Mouse (Mus musculus) activated CD4-positive, CD25-positive, alpha-beta regulatory T cell, adult 4 months (primary cell): Measurements from ENCODE around the gene B230217C12Rik. TPM values are rescaled to one million over a fixed set of nuclear protein-coding genes. Genes with fewer than 3 reads are reported as not detected.
"Not testable (repeated sequence)": the region's sequence is repeated elsewhere in the genome, so short reads cannot be mapped to it uniquely, and the experiment has no call there.

ENCODE experiments used
- ATAC-seq: one replicate; pipeline ENCODE4 v1.8.0; 2017
- polyA plus RNA-seq, 2 experiments: library from polyadenylated mRNA; unstranded; fragments of 100-300 nt; shearing (Covaris generic); gene quantifications; one replicate each; pipeline ENCODE4 v1.2.1; 2017

B230217C12Rik gene
- polyA plus RNA-seq, 2 experiments from 2014 or later, result 1.6 to 1.7 TPM

- ATAC-seq, result not testable (repeated sequence)
Measured at GRCm38 (mm10) chr11:97872378-97872777, 31.8 kb downstream of the B230217C12Rik start.

- ATAC-seq, result no peak
Measured at GRCm38 (mm10) chr11:97874396-97874795, 33.8 kb downstream of the B230217C12Rik start.

- ATAC-seq, result no peak
Measured at GRCm38 (mm10) chr11:97877341-97877740, 36.8 kb downstream of the B230217C12Rik start.

- ATAC-seq, result no peak
Measured at GRCm38 (mm10) chr11:97880362-97880761, 39.8 kb downstream of the B230217C12Rik start.

- ATAC-seq, result peak; percentile 53
Measured at GRCm38 (mm10) chr11:97883542-97883917, 43.0 kb downstream of the B230217C12Rik start.

- peak; percentile 86 for ATAC-seq
Measured at GRCm38 (mm10) chr11:97883918-97884600, 43.5 kb downstream of the B230217C12Rik start, which contains the start of gene Fbxo47. Gene Fbxo47 (minus strand): TSS chr11:97884154.

- ATAC-seq, result no peak
Measured at GRCm38 (mm10) chr11:97884601-97885185, 44.1 kb downstream of the B230217C12Rik start.

GRCm38 (mm10) chr11:97885296-97885915 is 44.8 kb downstream of the B230217C12Rik start:
- no peak for ATAC-seq

- ATAC-seq, result no peak
Measured at GRCm38 (mm10) chr11:97891821-97892220, 51.2 kb downstream of the B230217C12Rik start.

Other genes with a start within 250 kb of the B230217C12Rik start
- gene Epop, start 211.1 kb upstream of the B230217C12Rik start, polyA plus RNA-seq, result under 1 TPM; 0.40 to 0.61 TPM
- 10 to 100 TPM; 13.9 to 15.2 TPM for gene Mllt6, start 177.4 kb upstream of the B230217C12Rik start, polyA plus RNA-seq
- 10 to 100 TPM; 91.3 to 99.5 TPM for gene Cisd3, start 155.0 kb upstream of the B230217C12Rik start, polyA plus RNA-seq
- 1 to 10 TPM; 3.1 to 4.7 TPM for gene Pcgf2, start 140.3 kb upstream of the B230217C12Rik start, polyA plus RNA-seq
- 100 to 1,000 TPM; 422 to 486 TPM for gene Psmb3, start 137.4 kb upstream of the B230217C12Rik start, polyA plus RNA-seq
- 1 to 10 TPM; 2.0 to 2.3 TPM for gene Pip4k2b, start 96.1 kb upstream of the B230217C12Rik start, polyA plus RNA-seq
- 10 to 100 TPM; 21.3 to 22.8 TPM for gene Cwc25, start 74.2 kb upstream of the B230217C12Rik start, polyA plus RNA-seq
- under 1 TPM in 1 of 2 experiments, not detected in 1; 0.74 TPM for gene 1700001P01Rik, start 64.9 kb upstream of the B230217C12Rik start, polyA plus RNA-seq
- 1,000 to 10,000 TPM; 1,077 to 1,095 TPM for gene Rpl23, start 58.3 kb upstream of the B230217C12Rik start, polyA plus RNA-seq
- gene Lasp1, start 41.8 kb upstream of the B230217C12Rik start, polyA plus RNA-seq, result 10 to 100 TPM; 44.4 to 52.4 TPM
- gene Fbxo47, start 43.4 kb downstream of the B230217C12Rik start, polyA plus RNA-seq, result under 1 TPM; 0.29 to 0.74 TPM
- 1 to 10 TPM; 5.8 to 6.4 TPM for gene Plxdc1, start 145.7 kb downstream of the B230217C12Rik start, polyA plus RNA-seq
- gene Arl5c, start 155.4 kb downstream of the B230217C12Rik start, polyA plus RNA-seq, result 10 to 100 TPM; 70.4 to 78.5 TPM
- gene Cacnb1, start 182.3 kb downstream of the B230217C12Rik start, polyA plus RNA-seq, result 1 to 10 TPM; 1.4 to 2.9 TPM
- gene Rpl19, start 185.9 kb downstream of the B230217C12Rik start, polyA plus RNA-seq, result 1,000 to 10,000 TPM; 3,386 to 3,946 TPM
- under 1 TPM in 1 of 2 experiments, not detected in 1; 0.37 TPM for gene Stac2, start 212.7 kb downstream of the B230217C12Rik start, polyA plus RNA-seq